Mouse (Mus musculus): ENCODE measurements around the gene Nfkbib. TPM values are rescaled to one million over a fixed set of nuclear protein-coding genes. Genes with fewer than 3 reads are reported as not detected.

Nfkbib gene
- polyA plus RNA-seq, 1 experiment from 2014 or later = 41.0 TPM

DNA sequence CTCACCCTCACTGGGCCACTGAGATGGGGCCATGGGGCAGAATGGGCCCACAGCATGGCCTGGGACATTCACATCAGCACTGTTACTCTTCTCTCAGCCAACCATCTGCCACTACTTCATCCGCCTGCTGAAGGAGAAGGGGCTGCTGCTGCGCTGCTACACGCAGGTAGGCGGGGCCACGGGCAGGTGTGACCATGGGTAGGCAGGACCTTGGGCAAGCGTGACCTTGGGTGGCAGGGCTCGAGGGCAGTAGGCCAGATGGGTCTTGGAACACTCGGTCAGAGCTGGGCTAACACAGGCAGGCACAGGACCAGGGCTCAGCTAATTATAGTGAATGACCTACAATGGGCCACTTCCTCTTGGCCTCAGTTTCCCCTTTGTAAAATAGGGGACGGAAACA lies 11.5 kb upstream of the Nfkbib start:
- Histone ChIP-seq H3K4me2 (ENCODE audit: low read depth, low read length) (no peak overlapping the region), H3K27ac (ENCODE audit: low read length) (no peak overlapping the region), H3K27me3 (ENCODE audit: control insufficient read depth, insufficient read depth, low read length) (no peaks in the 10 kb centered on the region), H3K36me3 (ENCODE audit: control insufficient read depth, insufficient read depth) (peaks cover 3% of the 10 kb centered on the region; the same call in 1 of the 2 replicates), H3K9me3 (replicated peaks; ENCODE audit: control insufficient read depth, low read length) (no peaks in the 10 kb centered on the region), H3K9ac (ENCODE audit: low read length) (no peak overlapping the region), H3K4me3 (ENCODE audit: low read length) (no peak overlapping the region), H3K4me1 (ENCODE audit: control insufficient read depth, insufficient read depth, low read length) (peaks cover 7% of the 10 kb centered on the region)
- ATAC-seq (replicated peaks; ENCODE audit: extremely low read depth, insufficient read depth, low FRiP score) = no peak
- WGBS = 82% methylated on average over 9 of the region's 9 CpGs

DNA sequence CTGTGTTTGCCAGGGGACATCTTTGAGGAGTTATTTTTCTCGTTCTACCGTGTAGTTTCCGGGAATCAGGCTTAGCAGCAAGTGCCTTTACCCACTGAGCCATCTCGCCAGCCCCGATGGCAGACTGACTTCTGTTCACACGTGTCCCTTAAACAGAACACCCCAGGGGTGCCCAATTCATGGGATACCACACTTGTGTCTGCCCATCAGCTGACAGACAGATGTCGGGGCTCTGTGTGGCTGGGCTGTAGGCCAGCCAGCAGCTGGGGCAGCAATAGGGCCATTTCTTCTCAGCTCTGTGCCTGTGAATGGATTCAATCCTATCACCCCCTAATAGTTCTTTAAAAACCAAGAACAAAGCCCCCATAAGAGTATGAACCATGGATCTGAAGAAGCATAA lies 7.8 kb upstream of the Nfkbib start:
- Histone ChIP-seq H3K4me3 (ENCODE audit: low read length) (no peak overlapping the region), H3K27ac (ENCODE audit: low read length) (no peak overlapping the region), H3K36me3 (ENCODE audit: control insufficient read depth, insufficient read depth) (peaks cover 3% of the 10 kb centered on the region; the same call in 1 of the 2 replicates), H3K27me3 (ENCODE audit: control insufficient read depth, insufficient read depth, low read length) (no peaks in the 10 kb centered on the region), H3K9me3 (replicated peaks; ENCODE audit: control insufficient read depth, low read length) (no peaks in the 10 kb centered on the region), H3K4me2 (ENCODE audit: low read depth, low read length) (no peak overlapping the region), H3K9ac (ENCODE audit: low read length) (no peak overlapping the region), H3K4me1 (ENCODE audit: control insufficient read depth, insufficient read depth, low read length) (peaks cover under 1% of the 10 kb centered on the region)
- 91% methylated on average over 7 of the region's 7 CpGs for WGBS
- no peak for ATAC-seq (replicated peaks; ENCODE audit: extremely low read depth, insufficient read depth, low FRiP score)

GRCm38 (mm10) chr7:28774164-28774563 lies 6.9 kb upstream of the Nfkbib start:
- Histone ChIP-seq H3K4me3 (ENCODE audit: low read length) (no peak overlapping the region), H3K4me2 (ENCODE audit: low read depth, low read length) (no peak overlapping the region), H3K27ac (ENCODE audit: low read length) (no peak overlapping the region), H3K9ac (ENCODE audit: low read length) (no peak overlapping the region), H3K9me3 (replicated peaks; ENCODE audit: control insufficient read depth, low read length) (no peaks in the 10 kb centered on the region), H3K27me3 (ENCODE audit: control insufficient read depth, insufficient read depth, low read length) (no peaks in the 10 kb centered on the region), H3K4me1 (ENCODE audit: control insufficient read depth, insufficient read depth, low read length) (no peaks in the 10 kb centered on the region), H3K36me3 (ENCODE audit: control insufficient read depth, insufficient read depth) (peaks cover 3% of the 10 kb centered on the region; the same call in 1 of the 2 replicates)
- ATAC-seq (replicated peaks; ENCODE audit: extremely low read depth, insufficient read depth, low FRiP score) = no peak
- WGBS = 80% methylated on average over 12 of the region's 12 CpGs

- Histone ChIP-seq H3K9me3 (replicated peaks; ENCODE audit: control insufficient read depth, low read length) (no peaks in the 10 kb centered on the region), H3K9ac (ENCODE audit: low read length) (no peak overlapping the region), H3K4me1 (ENCODE audit: control insufficient read depth, insufficient read depth, low read length) (no peaks in the 10 kb centered on the region), H3K27ac (ENCODE audit: low read length) (no peak overlapping the region), H3K27me3 (ENCODE audit: control insufficient read depth, insufficient read depth, low read length) (no peaks in the 10 kb centered on the region), H3K4me3 (ENCODE audit: low read length) (no peak overlapping the region), H3K36me3 (ENCODE audit: control insufficient read depth, insufficient read depth) (peaks cover 3% of the 10 kb centered on the region; the same call in 1 of the 2 replicates), H3K4me2 (ENCODE audit: low read depth, low read length) (no peak overlapping the region)
- 62% methylated on average over 3 of the region's 3 CpGs for WGBS
- no peak for ATAC-seq (replicated peaks; ENCODE audit: extremely low read depth, insufficient read depth, low FRiP score)
Observed at GRCm38 (mm10) chr7:28773163-28773562, 5.9 kb upstream of the Nfkbib start.

GRCm38 (mm10) chr7:28771867-28772266 lies 4.6 kb upstream of the Nfkbib start:
- Histone ChIP-seq H3K36me3 (ENCODE audit: control insufficient read depth, insufficient read depth) (no peaks in the 10 kb centered on the region; the same call in 1 of the 2 replicates), H3K9ac (ENCODE audit: low read length) (no peak overlapping the region), H3K4me2 (ENCODE audit: low read depth, low read length) (no peak overlapping the region), H3K9me3 (replicated peaks; ENCODE audit: control insufficient read depth, low read length) (no peaks in the 10 kb centered on the region), H3K27ac (ENCODE audit: low read length) (no peak overlapping the region), H3K4me3 (ENCODE audit: low read length) (no peak overlapping the region), H3K4me1 (ENCODE audit: control insufficient read depth, insufficient read depth, low read length) (peaks cover 5% of the 10 kb centered on the region; the same call in 1 of the 2 replicates), H3K27me3 (ENCODE audit: control insufficient read depth, insufficient read depth, low read length) (no peaks in the 10 kb centered on the region)
- 85% methylated on average over 11 of the region's 11 CpGs for WGBS
- ATAC-seq (replicated peaks; ENCODE audit: extremely low read depth, insufficient read depth, low FRiP score) = no peak

DNA sequence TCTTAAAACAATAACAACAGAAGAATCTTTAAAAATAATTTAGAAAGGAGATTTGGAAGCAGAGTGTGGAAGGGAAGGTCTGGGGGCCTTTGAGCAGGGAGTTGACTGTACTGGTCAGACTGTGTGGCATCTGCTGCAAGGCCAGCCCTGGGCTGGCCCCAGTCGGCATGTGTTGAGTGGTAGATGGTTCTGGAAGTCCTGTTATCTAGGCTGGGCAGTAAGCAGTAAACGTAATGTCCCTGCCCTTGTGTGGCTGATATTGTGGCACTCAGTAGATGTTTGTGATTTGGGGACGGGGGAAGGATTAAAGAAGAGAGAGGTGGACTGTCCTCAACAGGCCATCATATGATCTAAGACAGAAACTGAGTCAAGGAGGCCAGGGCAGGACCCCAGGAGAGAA lies 3.0 kb upstream of the Nfkbib start:
- no peak for ATAC-seq (replicated peaks; ENCODE audit: extremely low read depth, insufficient read depth, low FRiP score)
- H3K36me3 ChIP-seq (ENCODE audit: control insufficient read depth, insufficient read depth) = no peaks in the 10 kb centered on the region
- WGBS = 66% methylated on average over 3 of the region's 3 CpGs

DNA sequence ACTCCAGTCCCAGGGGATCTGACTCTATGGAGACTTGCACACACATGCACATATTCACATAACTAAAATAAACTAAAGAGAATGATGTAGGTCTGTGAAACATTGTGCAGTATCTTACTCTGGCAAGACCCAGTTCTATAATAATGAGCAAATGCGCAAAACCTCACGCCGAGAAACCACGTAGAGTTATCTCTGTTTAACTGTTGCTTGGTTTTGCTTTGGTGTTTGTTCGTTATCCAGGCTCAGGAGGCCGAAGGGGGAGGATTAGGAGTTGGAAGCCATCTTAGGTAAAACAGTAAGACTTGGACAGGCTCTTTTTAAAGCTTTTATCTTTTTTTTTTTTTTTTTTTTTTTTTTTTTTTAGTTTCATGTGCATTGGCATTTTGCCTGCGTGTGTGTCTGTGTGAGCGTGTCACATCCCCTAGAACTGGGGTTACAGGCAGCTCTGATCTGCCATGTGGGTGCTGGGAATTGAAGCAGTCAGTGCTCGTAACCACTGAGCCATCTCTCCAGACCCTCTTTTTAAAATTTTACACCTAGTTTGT lies 2.2 kb upstream of the Nfkbib start:
- no peak overlapping the region for H3K4me2 ChIP-seq (ENCODE audit: low read depth, low read length)
- H3K9ac ChIP-seq (ENCODE audit: low read length) = no peak overlapping the region
- H3K4me3 ChIP-seq (ENCODE audit: low read length) = no peak overlapping the region
- no peaks in the 10 kb centered on the region for H3K36me3 ChIP-seq (ENCODE audit: control insufficient read depth, insufficient read depth)
- ATAC-seq (replicated peaks; ENCODE audit: extremely low read depth, insufficient read depth, low FRiP score) = no peak
- H3K27me3 ChIP-seq (ENCODE audit: control insufficient read depth, insufficient read depth, low read length) = no peaks in the 10 kb centered on the region
- peaks cover 15% of the 10 kb centered on the region for H3K4me1 ChIP-seq (ENCODE audit: control insufficient read depth, insufficient read depth, low read length)
- no peaks in the 10 kb centered on the region for H3K9me3 ChIP-seq (replicated peaks; ENCODE audit: control insufficient read depth, low read length)
- H3K27ac ChIP-seq (ENCODE audit: low read length) = no peak overlapping the region
- 87% methylated on average over 9 of the region's 9 CpGs for WGBS

More for the DNA sequence above, 3.0 kb upstream of the Nfkbib start:
- H3K9ac ChIP-seq (ENCODE audit: low read length) = no peak overlapping the region
- peaks cover 12% of the 10 kb centered on the region for H3K4me1 ChIP-seq (ENCODE audit: control insufficient read depth, insufficient read depth, low read length)
- H3K9me3 ChIP-seq (replicated peaks; ENCODE audit: control insufficient read depth, low read length) = no peaks in the 10 kb centered on the region
- no peaks in the 10 kb centered on the region for H3K27me3 ChIP-seq (ENCODE audit: control insufficient read depth, insufficient read depth, low read length)
- H3K27ac ChIP-seq (ENCODE audit: low read length) = no peak overlapping the region
- no peak overlapping the region for H3K4me3 ChIP-seq (ENCODE audit: low read length)
- no peak overlapping the region for H3K4me2 ChIP-seq (ENCODE audit: low read depth, low read length)

DNA sequence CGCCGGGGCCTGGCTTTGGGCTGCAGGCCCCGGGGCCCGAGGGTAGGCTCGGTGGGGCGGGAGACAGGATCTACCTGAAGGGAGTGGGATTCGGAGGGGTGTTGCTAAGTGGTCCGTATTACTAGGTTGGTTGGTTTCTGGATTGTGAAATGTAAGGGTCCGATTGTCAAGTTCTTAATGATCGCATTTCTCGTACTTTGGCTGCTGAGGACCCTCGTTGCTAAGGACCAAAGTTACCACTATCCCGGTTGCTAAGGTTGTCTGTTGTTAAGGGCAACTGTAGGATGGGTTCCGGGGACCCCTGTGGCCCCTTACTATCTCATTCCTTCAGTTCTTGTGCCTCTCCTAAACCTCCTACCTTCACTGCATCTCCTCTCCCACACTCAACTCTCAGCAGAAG lies 402 bp downstream of the Nfkbib start:
- H3K4me3 ChIP-seq (ENCODE audit: low read length) = peak overlapping the region; percentile 90
- WGBS = 5% methylated on average over 14 of the region's 14 CpGs
- peak overlapping the region; percentile 87 for H3K9ac ChIP-seq (ENCODE audit: low read length)
- H3K27ac ChIP-seq (ENCODE audit: low read length) = 0 out of 2 replicates have a peak overlapping the region, but pooled peaks have one; percentile 25
- no peaks in the 10 kb centered on the region for H3K27me3 ChIP-seq (ENCODE audit: control insufficient read depth, insufficient read depth, low read length)
- peaks cover 15% of the 10 kb centered on the region for H3K4me1 ChIP-seq (ENCODE audit: control insufficient read depth, insufficient read depth, low read length)
- H3K9me3 ChIP-seq (replicated peaks; ENCODE audit: control insufficient read depth, low read length) = no peaks in the 10 kb centered on the region
- ATAC-seq (replicated peaks; ENCODE audit: extremely low read depth, insufficient read depth, low FRiP score) = no peak
- H3K36me3 ChIP-seq (ENCODE audit: control insufficient read depth, insufficient read depth) = peaks cover 4% of the 10 kb centered on the region; the same call in 1 of the 2 replicates
- H3K4me2 ChIP-seq (ENCODE audit: low read depth, low read length) = peak overlapping the region; percentile 66

DNA sequence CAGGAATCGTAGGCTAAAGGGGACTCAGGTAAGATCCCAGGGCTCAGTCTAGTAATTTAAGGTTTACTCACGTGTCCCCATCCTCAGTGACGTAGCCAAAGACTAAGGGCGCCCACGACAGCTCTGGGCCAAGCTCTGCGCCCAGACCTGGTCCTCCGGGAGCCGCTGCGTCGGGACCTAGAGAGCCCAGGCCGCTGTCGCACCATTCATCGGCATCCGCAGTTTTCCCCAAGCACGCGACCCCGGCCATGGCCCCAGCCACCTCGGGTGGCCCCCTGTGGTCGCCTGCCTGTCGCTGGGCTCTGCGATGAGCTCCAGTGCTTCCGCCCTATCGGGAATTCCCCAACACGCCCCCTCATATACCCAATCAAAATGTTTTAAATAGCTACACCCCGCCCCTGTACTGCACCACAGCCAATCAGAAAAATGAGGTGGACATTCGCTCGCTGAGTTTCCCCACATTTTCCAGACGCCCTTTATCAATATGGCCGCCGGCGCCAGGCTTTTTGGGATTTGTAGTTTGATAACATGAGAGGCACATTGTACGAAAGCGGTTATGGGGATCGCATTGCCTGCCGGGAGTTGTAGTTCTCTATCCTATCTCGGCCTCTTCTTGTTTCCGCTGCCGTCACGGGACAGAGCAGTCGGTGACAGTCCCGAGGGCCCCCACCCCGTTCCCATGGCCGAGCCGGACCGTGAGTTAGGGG lies 986 bp downstream of the Nfkbib start, which contains the start of gene Sirt2:
Gene Sirt2, plus strand, starts transcription at position 563 of the 707 bp plus-strand sequence.
- Histone ChIP-seq H3K9ac (ENCODE audit: low read length) (peak within 1 kb of the TSS; percentile 87), H3K4me1 (ENCODE audit: control insufficient read depth, insufficient read depth, low read length) (peaks cover 15% of the 10 kb centered on the region), H3K9me3 (replicated peaks; ENCODE audit: control insufficient read depth, low read length) (no peaks in the 10 kb centered on the region), H3K27ac (ENCODE audit: low read length) (peak within 1 kb of the TSS; percentile 25; the same call in 1 of the 2 replicates), H3K27me3 (ENCODE audit: control insufficient read depth, insufficient read depth, low read length) (no peaks in the 10 kb centered on the region), H3K4me3 (ENCODE audit: low read length) (peak within 1 kb of the TSS; percentile 90), H3K4me2 (ENCODE audit: low read depth, low read length) (peak within 1 kb of the TSS; percentile 89), H3K36me3 (ENCODE audit: control insufficient read depth, insufficient read depth) (peaks cover 8% of the 10 kb centered on the region)
- under 1% methylated on average over 45 of the region's 45 CpGs for WGBS
- ATAC-seq (replicated peaks; ENCODE audit: extremely low read depth, insufficient read depth, low FRiP score) = peak; percentile 98
